Mouse (Mus musculus) kidney, embryonic 15.5 days (tissue): ENCODE data around the gene Gm20662. TPM values are rescaled to one million over a fixed set of nuclear protein-coding genes. Genes with fewer than 3 reads are reported as not detected.

Experiments
- ATAC-seq: fragments of 200-750 bp; cut with Nextera tagmentation; replicated peaks from 2 replicates; pipeline ENCODE4 v1.8.0; 2017; ENCODE audit warnings: moderate TSS enrichment; ENCODE audit not compliant: low FRiP score
- H3K27ac ChIP-seq: fragments of 300-500 bp; sonication (generic); 2 replicates; pipeline ENCODE4 v1.5.1; 2015; ENCODE audit warnings: mild to moderate bottlenecking, inconsistent platforms
- H3K27me3 ChIP-seq: fragments of 300-500 bp; sonication (generic); 2 replicates; pipeline ENCODE4 v1.6.1; 2015; ENCODE audit warnings: inconsistent platforms
- H3K36me3 ChIP-seq: fragments of 300-500 bp; sonication (generic); 2 replicates; pipeline ENCODE4 v1.6.1; 2015; ENCODE audit warnings: inconsistent platforms
- H3K4me1 ChIP-seq: fragments of 300-500 bp; sonication (generic); 2 replicates; pipeline ENCODE4 v1.6.1; 2015; ENCODE audit warnings: inconsistent platforms
- H3K4me2 ChIP-seq: fragments of 300-500 bp; sonication (generic); 2 replicates; pipeline ENCODE4 v1.6.1; 2015; ENCODE audit warnings: moderate library complexity, mild to moderate bottlenecking, inconsistent platforms
- H3K4me3 ChIP-seq: fragments of 300-500 bp; sonication (generic); replicated peaks from 2 replicates; pipeline ENCODE4 v1.5.1; 2015; ENCODE audit warnings: mild to moderate bottlenecking, inconsistent platforms
- H3K9ac ChIP-seq: fragments of 300-500 bp; sonication (generic); 2 replicates; pipeline ENCODE4 v1.6.1; 2015; ENCODE audit warnings: mild to moderate bottlenecking, inconsistent platforms
- H3K9me3 ChIP-seq: fragments of 300-500 bp; sonication (generic); replicated peaks from 2 replicates; pipeline ENCODE4 v1.6.1; 2016; ENCODE audit warnings: inconsistent platforms
- WGBS: fragments of 180-500 bp; shearing (Covaris S2); methylation state at CpG from one replicate; pipeline ENCODE4 v1.1.7; 2015; ENCODE audit warnings: mixed read lengths; 5-methylcytosine and 5-hydroxymethylcytosine counted together
- microRNA-seq: library from miRNA; unstranded; fragments of <30 nt; microRNA quantifications from one replicate; pipeline ENCODE4, GENCODE M21; 2016
- polyA plus RNA-seq: library from polyadenylated mRNA; unstranded; fragments of >200 nt; fragmentation: Nextera tagmentation; extraction: Ambion mirVana; gene quantifications from 2 replicates; pipeline ENCODE4 v1.2.1, GENCODE M21; 2015

Gm20662 gene
- polyA plus RNA-seq, 1 experiment from 2014 or later = 0.74 TPM

DNA sequence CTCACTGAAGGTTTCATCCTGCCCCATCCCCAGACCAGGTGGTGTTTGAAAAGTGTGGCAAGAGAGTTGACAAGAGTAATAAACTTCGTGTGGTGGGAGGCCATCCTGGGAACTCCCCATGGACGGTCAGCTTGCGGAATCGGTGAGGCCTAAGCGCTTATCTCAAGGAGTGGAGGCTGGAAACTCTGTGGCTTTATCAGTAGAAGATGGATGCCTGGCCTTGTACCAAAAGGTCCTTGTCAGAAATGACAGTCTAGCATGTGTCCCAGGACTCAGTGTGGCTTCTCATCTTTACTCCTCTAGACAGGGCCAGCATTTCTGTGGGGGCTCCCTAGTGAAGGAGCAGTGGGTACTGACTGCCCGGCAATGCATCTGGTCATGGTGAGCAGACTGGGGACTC is 87.4 kb downstream of the Gm20662 start:
- Histone ChIP-seq H3K4me2 (no peak overlapping the region), H3K36me3 (peaks cover 45% of the 10 kb centered on the region), H3K27me3 (peaks cover 37% of the 10 kb centered on the region), H3K4me3 (no peak overlapping the region), H3K27ac (no peak overlapping the region), H3K9me3 (no peaks in the 10 kb centered on the region), H3K4me1 (peaks cover 20% of the 10 kb centered on the region), H3K9ac (no peak overlapping the region)
- no peak for ATAC-seq
- 75% methylated on average over 6 of the region's 6 CpGs for WGBS

GRCm38 (mm10) chr9:108085261-108085660 is 89.1 kb downstream of the Gm20662 start:
- no peak overlapping the region for H3K9ac ChIP-seq
- H3K27ac ChIP-seq = no peak overlapping the region
- H3K4me1 ChIP-seq = peaks cover 13% of the 10 kb centered on the region
- WGBS = 92% methylated on average over 4 of the region's 4 CpGs
- H3K4me3 ChIP-seq = no peak overlapping the region
- H3K36me3 ChIP-seq = peaks cover 62% of the 10 kb centered on the region
- H3K4me2 ChIP-seq = no peak overlapping the region
- H3K9me3 ChIP-seq = no peaks in the 10 kb centered on the region
- no peak for ATAC-seq
- H3K27me3 ChIP-seq = peaks cover 37% of the 10 kb centered on the region

DNA sequence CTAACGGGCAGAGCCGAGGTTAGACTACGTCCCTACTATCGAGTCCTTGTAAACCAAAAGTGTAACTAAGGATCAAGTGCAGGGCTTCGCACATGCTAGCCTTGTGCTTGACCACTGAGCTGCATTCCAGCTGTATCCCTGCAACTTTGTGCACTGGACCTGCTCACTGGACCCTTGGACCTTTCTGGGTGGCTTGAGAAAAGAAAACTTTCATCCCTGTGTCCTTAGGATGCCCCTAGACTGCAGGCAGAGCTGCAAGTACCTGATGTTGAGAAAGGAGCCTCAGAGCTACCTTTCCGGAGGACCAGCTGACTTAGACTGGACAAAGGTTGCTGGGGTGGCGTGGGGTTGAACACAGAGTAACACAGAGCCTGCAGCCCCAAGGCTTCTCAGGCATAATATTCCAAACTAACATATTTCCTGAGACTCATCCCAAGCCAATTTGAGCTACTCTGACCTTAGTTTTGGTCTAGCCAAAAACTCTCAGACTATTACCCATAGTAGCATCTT is 94.5 kb downstream of the Gm20662 start:
- Histone ChIP-seq H3K4me1 (peaks cover 19% of the 10 kb centered on the region), H3K9me3 (no peaks in the 10 kb centered on the region), H3K36me3 (peaks cover 72% of the 10 kb centered on the region), H3K4me3 (no peak overlapping the region), H3K27ac (no peak overlapping the region), H3K27me3 (no peaks in the 10 kb centered on the region), H3K9ac (no peak overlapping the region), H3K4me2 (no peak overlapping the region)
- 97% methylated on average over 7 of the region's 7 CpGs for WGBS
- ATAC-seq = no peak

DNA sequence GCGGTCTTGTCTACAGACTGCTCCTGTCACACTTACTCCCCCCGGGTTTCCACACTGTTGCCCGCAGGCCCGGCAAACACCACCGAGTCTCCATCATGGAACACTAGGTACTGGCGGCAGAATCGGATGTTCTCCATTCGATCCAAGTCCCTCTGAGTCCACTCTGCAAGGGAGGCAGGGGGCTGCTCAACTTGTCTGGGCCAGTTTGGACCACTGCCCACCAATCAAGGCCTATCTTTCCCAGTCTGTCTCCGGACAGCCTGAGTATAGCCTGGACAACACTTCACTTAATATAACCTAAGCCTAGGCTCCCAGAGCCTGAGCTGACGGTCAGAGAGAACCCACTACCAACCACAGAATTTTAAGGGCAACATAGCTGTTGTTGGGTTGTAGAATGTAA is 97.4 kb downstream of the Gm20662 start:
- Histone ChIP-seq H3K4me1 (peaks cover 29% of the 10 kb centered on the region), H3K9me3 (no peaks in the 10 kb centered on the region), H3K36me3 (peaks cover 43% of the 10 kb centered on the region), H3K27me3 (no peaks in the 10 kb centered on the region), H3K9ac (peak overlapping the region; percentile 73), H3K4me2 (peak overlapping the region; percentile 96), H3K4me3 (peak overlapping the region; percentile 62), H3K27ac (0 out of 2 replicates have a peak overlapping the region, but pooled peaks have one; percentile 80)
- WGBS = 63% methylated on average over 10 of the region's 10 CpGs
- ATAC-seq = no peak

DNA sequence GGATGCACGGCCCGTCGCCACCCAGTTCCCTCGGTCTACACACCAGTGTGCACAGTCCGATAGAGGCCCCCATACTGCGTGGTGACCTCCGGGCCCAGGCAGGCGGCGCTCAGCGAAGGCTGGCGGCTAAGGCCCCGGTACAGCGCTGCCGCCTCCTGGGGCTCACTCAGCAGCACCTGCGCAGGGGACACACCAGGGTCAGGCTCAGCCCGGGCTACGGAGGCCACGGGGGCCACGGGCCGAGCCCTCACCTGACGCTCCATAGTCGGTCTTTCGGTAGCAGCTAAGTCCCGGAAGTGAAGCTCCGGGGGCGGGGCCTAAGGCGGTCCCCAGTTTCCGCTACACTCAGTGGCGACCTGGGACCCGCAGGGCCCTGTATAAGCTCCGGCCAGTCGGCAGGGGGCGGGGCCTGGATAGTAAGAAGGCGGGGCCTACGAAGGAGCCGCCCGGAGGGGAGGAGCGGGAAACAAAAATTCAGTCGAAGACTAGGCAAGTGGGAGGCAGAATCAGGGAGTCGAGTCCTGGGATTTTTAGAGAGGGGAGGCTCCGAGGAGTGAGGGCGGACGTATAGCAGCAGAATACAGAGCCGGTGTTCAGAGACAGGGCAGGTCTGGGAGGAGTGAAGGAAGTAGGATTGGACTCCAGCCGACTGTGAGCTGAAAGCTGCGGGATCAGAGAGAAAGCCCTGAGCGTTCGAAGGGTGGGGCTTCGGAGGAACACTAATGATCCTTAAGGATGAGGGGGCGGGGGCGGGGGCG is 98.2 kb downstream of the Gm20662 start, which contains the start of gene Apeh:
Gene Apeh (minus strand): TSS at position 423 of the 758 bp plus-strand sequence.
- peak within 1 kb of the TSS; percentile 62 for H3K4me3 ChIP-seq
- H3K4me2 ChIP-seq = peak within 1 kb of the TSS; percentile 96
- peak within 1 kb of the TSS; percentile 73 for H3K9ac ChIP-seq
- peaks cover 33% of the 10 kb centered on the region for H3K4me1 ChIP-seq
- peak within 1 kb of the TSS; percentile 80 for H3K27ac ChIP-seq
- H3K36me3 ChIP-seq = peaks cover 35% of the 10 kb centered on the region
- H3K27me3 ChIP-seq = no peaks in the 10 kb centered on the region
- no peaks in the 10 kb centered on the region for H3K9me3 ChIP-seq
- under 1% methylated on average over 52 of the region's 52 CpGs for WGBS
- ATAC-seq = peak; percentile 96

Small RNA genes within 50 kb of the gene (microRNA-seq; reads per million reads assigned to microRNA genes)
- not detected for gene Mir7088

Other genes with a start within 250 kb of the Gm20662 start
- gene Rbm5, start 225.4 kb upstream of the Gm20662 start, polyA plus RNA-seq = 194 and 207 TPM in 2 replicates
- 79.0 and 82.1 TPM in 2 replicates for gene Rbm6, start 123.1 kb upstream of the Gm20662 start, polyA plus RNA-seq
- 11.5 TPM in 2 replicates for gene Mon1a, start 108.2 kb upstream of the Gm20662 start, polyA plus RNA-seq
- 2.6 TPM in 2 replicates for gene Mst1r, start 89.5 kb upstream of the Gm20662 start, polyA plus RNA-seq
- not detected in 2 replicates for gene Actl11, start 67.9 kb upstream of the Gm20662 start, polyA plus RNA-seq
- 1.6 and 2.2 TPM in 2 replicates for gene Camkv, start 60.7 kb upstream of the Gm20662 start, polyA plus RNA-seq
- 21.8 and 25.0 TPM in 2 replicates for gene Traip, start 46.2 kb upstream of the Gm20662 start, polyA plus RNA-seq
- 22.2 and 30.9 TPM in 2 replicates for gene Uba7, start 20.8 kb upstream of the Gm20662 start, polyA plus RNA-seq
- gene Gm20661, start 13.3 kb upstream of the Gm20662 start, polyA plus RNA-seq = 4.5 and 6.2 TPM in 2 replicates
- 61.7 and 70.4 TPM in 2 replicates for gene Inka1, start 10.5 kb upstream of the Gm20662 start, polyA plus RNA-seq
- 6.9 and 12.6 TPM in 2 replicates for gene Cdhr4, start 3.9 kb upstream of the Gm20662 start, polyA plus RNA-seq
- 50.8 and 54.8 TPM in 2 replicates for gene Ip6k1, start 6.2 kb downstream of the Gm20662 start, polyA plus RNA-seq
- gene Gmppb, start 52.9 kb downstream of the Gm20662 start, polyA plus RNA-seq = 25.9 and 30.3 TPM in 2 replicates
- 2.2 and 2.7 TPM in 2 replicates for gene Amigo3, start 56.8 kb downstream of the Gm20662 start, polyA plus RNA-seq
- 0.45 and 0.55 TPM in 2 replicates for gene Mst1, start 84.1 kb downstream of the Gm20662 start, polyA plus RNA-seq
- 25.2 and 33.4 TPM in 2 replicates for gene Rnf123, start 87.0 kb downstream of the Gm20662 start, polyA plus RNA-seq
- 67.7 and 76.6 TPM in 2 replicates for gene Apeh, start 98.3 kb downstream of the Gm20662 start, polyA plus RNA-seq
- gene Bsn, start 194.0 kb downstream of the Gm20662 start, polyA plus RNA-seq = 0.75 and 0.77 TPM in 2 replicates